Mouse (Mus musculus): ENCODE measurements around the gene Nmur1. TPM values are rescaled to one million over a fixed set of nuclear protein-coding genes. Genes with fewer than 3 reads are reported as not detected.

The Nmur1 gene
- polyA plus RNA-seq, 1 experiment from 2014 or later: not detected

- Histone ChIP-seq H3K4me3 (ENCODE audit: low read depth, low read length) (no peak overlapping the region), H3K4me1 (replicated peaks; ENCODE audit: control insufficient read depth, insufficient read depth, low read length) (no peaks in the 10 kb centered on the region), H3K4me2 (ENCODE audit: low read depth, low read length, severe bottlenecking) (no peak overlapping the region), H3K36me3 (ENCODE audit: control insufficient read depth, insufficient read depth, low read length) (no peaks in the 10 kb centered on the region), H3K27me3 (ENCODE audit: control insufficient read depth, insufficient read depth, low read length) (no peaks in the 10 kb centered on the region), H3K9me3 (ENCODE audit: control insufficient read depth, low read length) (no peaks in the 10 kb centered on the region), H3K27ac (ENCODE audit: low read depth, low read length) (no peak overlapping the region), H3K9ac (ENCODE audit: low read length) (no peak overlapping the region)
- WGBS: 93% methylated on average over 3 of the region's 3 CpGs
- ATAC-seq (replicated peaks; ENCODE audit: low FRiP score) (no peak), DNase-seq (ENCODE audit: low spot score) (no peak)
Observed at GRCm38 (mm10) chr1:86393219-86393618, 32.8 kb downstream of the Nmur1 start.

- Histone ChIP-seq H3K9ac (ENCODE audit: low read length) (no peak overlapping the region), H3K36me3 (ENCODE audit: control insufficient read depth, insufficient read depth, low read length) (no peaks in the 10 kb centered on the region), H3K27ac (ENCODE audit: low read depth, low read length) (no peak overlapping the region), H3K4me2 (ENCODE audit: low read depth, low read length, severe bottlenecking) (no peak overlapping the region), H3K4me1 (replicated peaks; ENCODE audit: control insufficient read depth, insufficient read depth, low read length) (no peaks in the 10 kb centered on the region), H3K4me3 (ENCODE audit: low read depth, low read length) (no peak overlapping the region), H3K9me3 (ENCODE audit: control insufficient read depth, low read length) (no peaks in the 10 kb centered on the region), H3K27me3 (ENCODE audit: control insufficient read depth, insufficient read depth, low read length) (no peaks in the 10 kb centered on the region)
- ATAC-seq (replicated peaks; ENCODE audit: low FRiP score): no peak
- 80% methylated on average over 2 of the region's 2 CpGs for WGBS
- no peak for DNase-seq (ENCODE audit: low spot score)
Observed at GRCm38 (mm10) chr1:86391425-86391824, 34.6 kb downstream of the Nmur1 start.

GRCm38 (mm10) chr1:86389230-86389629 lies 36.8 kb downstream of the Nmur1 start:
- H3K9ac ChIP-seq (ENCODE audit: low read length): no peak overlapping the region
- no peaks in the 10 kb centered on the region for H3K4me1 ChIP-seq (replicated peaks; ENCODE audit: control insufficient read depth, insufficient read depth, low read length)
- H3K27me3 ChIP-seq (ENCODE audit: control insufficient read depth, insufficient read depth, low read length): no peaks in the 10 kb centered on the region
- ATAC-seq (replicated peaks; ENCODE audit: low FRiP score) (0 out of 2 replicates have a peak, but pooled peaks have one; percentile 39), DNase-seq (ENCODE audit: low spot score) (peak; percentile 87)
- WGBS: 4% methylated on average over 11 of the region's 11 CpGs
- no peak overlapping the region for H3K4me2 ChIP-seq (ENCODE audit: low read depth, low read length, severe bottlenecking)
- H3K4me3 ChIP-seq (ENCODE audit: low read depth, low read length): no peak overlapping the region
- H3K36me3 ChIP-seq (ENCODE audit: control insufficient read depth, insufficient read depth, low read length): no peaks in the 10 kb centered on the region
- H3K9me3 ChIP-seq (ENCODE audit: control insufficient read depth, low read length): no peaks in the 10 kb centered on the region
- H3K27ac ChIP-seq (ENCODE audit: low read depth, low read length): no peak overlapping the region

GRCm38 (mm10) chr1:86381027-86381426 lies 45.0 kb downstream of the Nmur1 start:
- peak; percentile 75 for DNase-seq (ENCODE audit: low spot score)
- no peak overlapping the region for H3K4me3 ChIP-seq (ENCODE audit: low read depth, low read length)
- H3K36me3 ChIP-seq (ENCODE audit: control insufficient read depth, insufficient read depth, low read length): no peaks in the 10 kb centered on the region
- H3K4me1 ChIP-seq (replicated peaks; ENCODE audit: control insufficient read depth, insufficient read depth, low read length): no peaks in the 10 kb centered on the region
- no peaks in the 10 kb centered on the region for H3K27me3 ChIP-seq (ENCODE audit: control insufficient read depth, insufficient read depth, low read length)
- no peak overlapping the region for H3K9ac ChIP-seq (ENCODE audit: low read length)
- WGBS: 40% methylated on average over 13 of the region's 13 CpGs
- H3K9me3 ChIP-seq (ENCODE audit: control insufficient read depth, low read length): no peaks in the 10 kb centered on the region
- ATAC-seq (replicated peaks; ENCODE audit: low FRiP score): no peak; the same call in 1 of the 2 replicates
- no peak overlapping the region for H3K4me2 ChIP-seq (ENCODE audit: low read depth, low read length, severe bottlenecking)
- no peak overlapping the region for H3K27ac ChIP-seq (ENCODE audit: low read depth, low read length)

GRCm38 (mm10) chr1:86379161-86379569 lies 46.9 kb downstream of the Nmur1 start:
- Histone ChIP-seq H3K27ac (ENCODE audit: low read depth, low read length) (no peak overlapping the region), H3K4me3 (ENCODE audit: low read depth, low read length) (no peak overlapping the region)

GRCm38 (mm10) chr1:86378662-86379061 lies 47.4 kb downstream of the Nmur1 start:
- Histone ChIP-seq H3K4me2 (ENCODE audit: low read depth, low read length, severe bottlenecking) (no peak overlapping the region), H3K9ac (ENCODE audit: low read length) (no peak overlapping the region), H3K4me1 (replicated peaks; ENCODE audit: control insufficient read depth, insufficient read depth, low read length) (no peaks in the 10 kb centered on the region), H3K4me3 (ENCODE audit: low read depth, low read length) (no peak overlapping the region), H3K36me3 (ENCODE audit: control insufficient read depth, insufficient read depth, low read length) (no peaks in the 10 kb centered on the region), H3K27me3 (ENCODE audit: control insufficient read depth, insufficient read depth, low read length) (no peaks in the 10 kb centered on the region), H3K9me3 (ENCODE audit: control insufficient read depth, low read length) (no peaks in the 10 kb centered on the region), H3K27ac (ENCODE audit: low read depth, low read length) (no peak overlapping the region)
- WGBS: 78% methylated on average over 5 of the region's 6 CpGs
- DNase-seq (ENCODE audit: low spot score) (no peak), ATAC-seq (replicated peaks; ENCODE audit: low FRiP score) (no peak)

More at GRCm38 (mm10) chr1:86379161-86379569, 46.9 kb downstream of the Nmur1 start:
- Histone ChIP-seq H3K4me1 (replicated peaks; ENCODE audit: control insufficient read depth, insufficient read depth, low read length) (no peaks in the 10 kb centered on the region), H3K9ac (ENCODE audit: low read length) (no peak overlapping the region), H3K36me3 (ENCODE audit: control insufficient read depth, insufficient read depth, low read length) (no peaks in the 10 kb centered on the region), H3K4me2 (ENCODE audit: low read depth, low read length, severe bottlenecking) (no peak overlapping the region), H3K27me3 (ENCODE audit: control insufficient read depth, insufficient read depth, low read length) (no peaks in the 10 kb centered on the region), H3K9me3 (ENCODE audit: control insufficient read depth, low read length) (no peaks in the 10 kb centered on the region)
- WGBS: 84% methylated on average over 9 of the region's 9 CpGs
- DNase-seq (ENCODE audit: low spot score): no peak
- ATAC-seq (replicated peaks; ENCODE audit: low FRiP score): no peak

- Histone ChIP-seq H3K27me3 (ENCODE audit: control insufficient read depth, insufficient read depth, low read length) (no peaks in the 10 kb centered on the region), H3K4me1 (replicated peaks; ENCODE audit: control insufficient read depth, insufficient read depth, low read length) (no peaks in the 10 kb centered on the region), H3K4me2 (ENCODE audit: low read depth, low read length, severe bottlenecking) (no peak overlapping the region), H3K27ac (ENCODE audit: low read depth, low read length) (no peak overlapping the region), H3K4me3 (ENCODE audit: low read depth, low read length) (no peak overlapping the region), H3K9ac (ENCODE audit: low read length) (no peak overlapping the region), H3K36me3 (ENCODE audit: control insufficient read depth, insufficient read depth, low read length) (no peaks in the 10 kb centered on the region), H3K9me3 (ENCODE audit: control insufficient read depth, low read length) (no peaks in the 10 kb centered on the region)
- DNase-seq (ENCODE audit: low spot score) (no peak), ATAC-seq (replicated peaks; ENCODE audit: low FRiP score) (no peak)
- 83% methylated on average over 5 of the region's 5 CpGs for WGBS
Observed at GRCm38 (mm10) chr1:86376354-86376753, 49.7 kb downstream of the Nmur1 start.

- Histone ChIP-seq H3K27ac (ENCODE audit: low read depth, low read length) (no peak overlapping the region), H3K4me3 (ENCODE audit: low read depth, low read length) (no peak overlapping the region), H3K4me1 (replicated peaks; ENCODE audit: control insufficient read depth, insufficient read depth, low read length) (no peaks in the 10 kb centered on the region), H3K36me3 (ENCODE audit: control insufficient read depth, insufficient read depth, low read length) (no peaks in the 10 kb centered on the region), H3K4me2 (ENCODE audit: low read depth, low read length, severe bottlenecking) (no peak overlapping the region), H3K9ac (ENCODE audit: low read length) (no peak overlapping the region), H3K27me3 (ENCODE audit: control insufficient read depth, insufficient read depth, low read length) (no peaks in the 10 kb centered on the region), H3K9me3 (ENCODE audit: control insufficient read depth, low read length) (no peaks in the 10 kb centered on the region)
- 56% methylated on average over 10 of the region's 10 CpGs for WGBS
- ATAC-seq (replicated peaks; ENCODE audit: low FRiP score) (no peak), DNase-seq (ENCODE audit: low spot score) (peak; percentile 63)
Observed at GRCm38 (mm10) chr1:86371997-86372396, 54.0 kb downstream of the Nmur1 start.

GRCm38 (mm10) chr1:86368086-86368485 lies 57.9 kb downstream of the Nmur1 start:
- 83% methylated on average over 4 of the region's 4 CpGs for WGBS
- no peak for ATAC-seq (replicated peaks; ENCODE audit: low FRiP score)

More at GRCm38 (mm10) chr1:86368086-86368485, 57.9 kb downstream of the Nmur1 start:
- Histone ChIP-seq H3K4me3 (ENCODE audit: low read depth, low read length) (no peak overlapping the region), H3K4me1 (replicated peaks; ENCODE audit: control insufficient read depth, insufficient read depth, low read length) (no peaks in the 10 kb centered on the region), H3K27me3 (ENCODE audit: control insufficient read depth, insufficient read depth, low read length) (no peaks in the 10 kb centered on the region), H3K27ac (ENCODE audit: low read depth, low read length) (no peak overlapping the region), H3K4me2 (ENCODE audit: low read depth, low read length, severe bottlenecking) (no peak overlapping the region), H3K9ac (ENCODE audit: low read length) (no peak overlapping the region), H3K9me3 (ENCODE audit: control insufficient read depth, low read length) (no peaks in the 10 kb centered on the region), H3K36me3 (ENCODE audit: control insufficient read depth, insufficient read depth, low read length) (no peaks in the 10 kb centered on the region)
- no peak for DNase-seq (ENCODE audit: low spot score)

Measured in forebrain, embryonic 11.5 days (tissue).